Mouse (Mus musculus): ENCODE results near the gene Igdcc3.

- no peak for TF ChIP-seq FLI1 (IDR thresholded peaks at IDR 0.05; ENCODE audit: low read length)
- TF ChIP-seq GATA1 (IDR thresholded peaks at IDR 0.05; ENCODE audit: borderline replicate concordance, low read length), result no peak
Observed at GRCm38 (mm10) chr9:65214778-65215493, 73.9 kb downstream of the Igdcc3 start.

All from megakaryocyte, embryonic 14.5 days (primary cell).